Comparison of ENCODE assay signal across 17 mouse cellular contexts in genomic region chr1:69537619-69538018, GRCm38 (mm10).
"Had no signal": no experiment of that assay in that cellular context is flagged by ENCODE, and none has a peak within 500 bp of the region (broad histone marks: within the 10 kb centered on the region; RNA-seq: fewer than 3 reads in every experiment).

No protein-coding gene starts in this region.

- H3K4me1 ChIP-seq: midbrain, embryonic 15.5 days had no signal

- ATAC-seq: midbrain, embryonic 15.5 days had no signal

- H3K9ac ChIP-seq: liver, embryonic 13.5 days; midbrain, embryonic 15.5 days; neural tube, embryonic 13.5 days had no signal

- DNase-seq: kidney, postnatal 25 days; layer of hippocampus, postnatal 36 days; liver, embryonic 13.5 days; lung, adult 2 months; lung, postnatal 14 days; lung, postnatal 4 days; retina, postnatal 1 day; right cerebral cortex, postnatal 25 days; spleen, adult 18-20 months; thymus, adult 18-20 months; thymus, postnatal 36 days had no signal

- H3K9me3 ChIP-seq: liver, embryonic 13.5 days; midbrain, embryonic 15.5 days; neural tube, embryonic 13.5 days had no signal

- H3K4me3 ChIP-seq: layer of hippocampus, adult 2 months; left cerebral cortex, adult 2 months; liver, embryonic 13.5 days; midbrain, embryonic 15.5 days; neural tube, embryonic 13.5 days had no signal

- H3K27ac ChIP-seq: kidney, postnatal 0 days; layer of hippocampus, adult 2 months; left cerebral cortex, adult 2 months; liver, embryonic 13.5 days; midbrain, embryonic 15.5 days; neural tube, embryonic 13.5 days had no signal

- H3K27me3 ChIP-seq: liver, embryonic 13.5 days; midbrain, embryonic 15.5 days; neural tube, embryonic 13.5 days had no signal

- H3K4me2 ChIP-seq: liver, embryonic 13.5 days; midbrain, embryonic 11.5 days; midbrain, embryonic 15.5 days; neural tube, embryonic 13.5 days had no signal

- H3K36me3 ChIP-seq: liver, embryonic 13.5 days; midbrain, embryonic 15.5 days; neural tube, embryonic 13.5 days had no signal
